Mouse (Mus musculus): ENCODE measurements around the gene Tmem54.

Gene Tmem54

GRCm38 (mm10) chr4:129105356-129105755 is at the start of gene Tmem54:
Gene Tmem54 (plus strand): TSS chr4:129105548.
- peak; percentile 34 for DNase-seq

GRCm38 (mm10) chr4:129055562-129055961 is 49.8 kb upstream of the Tmem54 start:
- no peak for DNase-seq

- DNase-seq = peak; percentile 98
Measured at GRCm38 (mm10) chr4:129057533-129058206, 47.7 kb upstream of the Tmem54 start.

GRCm38 (mm10) chr4:129058207-129059092 is 46.9 kb upstream of the Tmem54 start, which contains the start of gene Rnf19b:
Gene Rnf19b (plus strand): TSS chr4:129058271.
- DNase-seq = peak; percentile 56

GRCm38 (mm10) chr4:129059125-129059551 is 46.2 kb upstream of the Tmem54 start:
- DNase-seq = peak; percentile 34

- no peak for DNase-seq
Measured at GRCm38 (mm10) chr4:129059922-129060321, 45.4 kb upstream of the Tmem54 start.

GRCm38 (mm10) chr4:129061486-129061885 is 43.9 kb upstream of the Tmem54 start:
- no peak for DNase-seq

GRCm38 (mm10) chr4:129062281-129063075 is 42.9 kb upstream of the Tmem54 start:
- no peak for DNase-seq

- DNase-seq = no peak
Measured at GRCm38 (mm10) chr4:129065688-129066236, 39.6 kb upstream of the Tmem54 start.

- no peak for DNase-seq
Measured at GRCm38 (mm10) chr4:129067638-129068415, 37.5 kb upstream of the Tmem54 start.

GRCm38 (mm10) chr4:129068848-129069247 is 36.5 kb upstream of the Tmem54 start:
- DNase-seq = no peak

- DNase-seq = no peak
Measured at GRCm38 (mm10) chr4:129079126-129079525, 26.2 kb upstream of the Tmem54 start.

- DNase-seq = no peak
Measured at GRCm38 (mm10) chr4:129081041-129081440, 24.3 kb upstream of the Tmem54 start.

- DNase-seq = peak; percentile 18
Measured at GRCm38 (mm10) chr4:129081512-129081911, 23.8 kb upstream of the Tmem54 start.

GRCm38 (mm10) chr4:129081939-129082338 is 23.4 kb upstream of the Tmem54 start:
- DNase-seq = no peak

GRCm38 (mm10) chr4:129082379-129083115 is 22.8 kb upstream of the Tmem54 start:
- peak; percentile 73 for DNase-seq

- DNase-seq = no peak
Measured at GRCm38 (mm10) chr4:129084896-129085295, 20.5 kb upstream of the Tmem54 start.

- DNase-seq = peak; percentile 78
Measured at GRCm38 (mm10) chr4:129086078-129086477, 19.3 kb upstream of the Tmem54 start.

- DNase-seq = no peak
Measured at GRCm38 (mm10) chr4:129087850-129088249, 17.5 kb upstream of the Tmem54 start.

- DNase-seq = no peak
Measured at GRCm38 (mm10) chr4:129095276-129095675, 10.1 kb upstream of the Tmem54 start.

GRCm38 (mm10) chr4:129097006-129097405 is 8.3 kb upstream of the Tmem54 start:
- DNase-seq = no peak

All from kidney, postnatal 14 days (tissue).